Mouse (Mus musculus): ENCODE data around the gene Crk.

Gene Crk

DNA sequence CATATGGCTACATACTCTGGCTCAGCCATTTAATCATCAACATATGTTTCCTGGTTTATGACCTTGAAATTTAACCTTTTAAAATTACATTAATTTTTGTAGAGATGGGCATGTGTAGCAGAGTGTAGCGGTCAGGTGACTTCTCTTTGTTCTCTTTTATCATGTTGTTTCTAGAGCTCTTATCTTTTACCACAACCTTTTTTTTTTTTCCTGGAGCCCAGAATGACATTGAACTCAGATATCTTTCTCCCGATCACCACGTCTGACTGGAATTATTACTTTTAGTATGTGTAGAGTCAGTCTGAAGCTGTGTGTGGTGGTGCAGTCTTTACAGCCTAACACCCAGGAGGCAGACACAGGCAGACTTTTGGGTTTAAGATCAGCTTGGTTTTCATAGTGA lies 62.6 kb downstream of the Crk start:
- no peak for DNase-seq

DNA sequence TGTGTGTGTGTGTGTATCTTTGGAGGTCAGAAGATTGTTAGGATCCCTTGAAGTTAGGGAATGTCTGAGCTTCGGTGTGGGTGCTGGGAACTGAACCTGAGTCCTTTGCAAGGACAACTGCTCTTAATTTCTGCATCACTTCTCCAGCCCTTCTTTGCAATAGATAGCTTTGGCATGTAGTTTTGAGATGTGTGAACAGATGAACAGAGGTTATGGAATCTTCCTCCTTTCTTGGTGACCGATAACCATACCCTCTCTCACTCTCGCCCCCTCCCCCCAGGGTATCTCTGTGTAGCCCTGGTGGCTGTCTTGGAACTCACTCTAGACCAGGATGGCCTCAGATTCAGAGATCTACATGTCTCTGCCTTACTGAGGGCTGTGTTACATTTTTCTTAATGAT lies 65.7 kb downstream of the Crk start:
- no peak for DNase-seq

DNA sequence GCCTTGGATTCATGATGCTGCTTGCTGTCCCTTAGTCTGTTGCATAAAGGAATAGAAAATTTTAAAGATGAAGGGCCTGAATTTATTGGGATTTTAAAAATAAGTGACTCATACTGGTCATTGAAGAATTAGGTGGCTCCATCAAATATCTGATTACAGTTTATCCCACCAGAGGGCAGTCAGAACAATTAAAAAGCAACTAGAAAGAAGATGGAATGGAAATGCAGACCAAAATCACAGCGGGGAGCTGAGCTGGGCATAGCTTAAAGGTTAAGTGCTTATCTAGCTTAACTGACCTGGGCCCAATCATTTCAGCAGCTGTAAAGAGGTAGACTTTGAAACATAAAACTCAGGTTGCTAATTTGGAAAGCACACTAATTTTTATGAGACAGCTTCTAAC lies 71.5 kb downstream of the Crk start:
- DNase-seq, result peak; percentile 41 to 48

DNA sequence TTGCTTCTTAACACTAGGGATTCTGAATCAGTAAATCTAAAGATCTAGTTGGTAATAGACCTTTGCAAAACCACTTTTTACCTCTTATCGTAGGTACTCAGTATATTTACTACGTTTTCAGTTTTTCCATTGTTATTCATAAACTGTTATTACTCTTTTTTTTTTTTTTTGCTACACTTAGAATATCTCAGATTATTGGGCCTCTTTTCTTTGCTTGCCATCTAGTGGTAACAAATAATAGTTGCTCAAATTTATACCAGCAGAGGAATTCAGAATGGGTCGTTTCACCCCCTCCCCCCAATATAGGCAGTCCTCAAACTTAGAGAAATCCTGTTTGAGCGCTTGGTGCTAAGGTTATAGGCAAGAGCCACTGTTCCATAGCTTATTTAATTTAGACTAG lies 72.0 kb downstream of the Crk start:
- no peak for DNase-seq
